19 mouse cellular contexts compared by ENCODE assay signal in the genomic region with DNA sequence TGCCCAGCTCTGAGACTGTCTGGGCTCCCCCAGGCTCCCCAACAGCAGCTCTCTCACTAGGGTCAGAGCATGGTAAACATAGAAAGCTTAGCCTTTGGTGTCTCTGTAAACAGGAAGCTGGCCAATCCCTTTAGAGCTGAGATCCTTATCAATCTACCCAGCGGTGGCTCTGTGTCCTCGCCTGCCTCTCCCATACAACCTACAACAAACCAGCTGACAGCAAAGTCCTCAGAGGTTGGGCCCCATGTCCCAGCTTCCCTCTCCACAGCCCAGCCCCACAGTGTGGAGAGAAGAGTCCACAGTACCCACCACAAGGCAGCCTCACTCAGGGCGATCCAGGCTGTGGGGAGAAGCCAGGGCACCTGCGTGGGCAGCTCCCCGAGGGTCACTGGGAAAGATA. TPM values are rescaled to one million over a fixed set of nuclear protein-coding genes. Genes with fewer than 3 reads are reported as not detected.
A peak's percentile ranks its signal among the peaks of the same experiment; 100 is the strongest.
DNase-seq lines count a peak whose midpoint lies in the region; ATAC-seq lines count a peak whose summit lies in the region.
"Had no signal": no experiment of that assay in that cellular context is flagged by ENCODE, and none has a peak within 500 bp of the region (broad histone marks: within the 10 kb centered on the region; RNA-seq: fewer than 3 reads in every experiment).

No protein-coding gene starts in this region.

- H3K27me3 ChIP-seq in liver, embryonic 11.5 days (replicated peaks; ENCODE audit: control insufficient read depth, insufficient read depth, low read length), result no peaks in the 10 kb centered on the region
- no peaks in the 10 kb centered on the region for H3K27me3 ChIP-seq in lung, embryonic 15.5 days
- peaks cover 24% of the 10 kb centered on the region for H3K27me3 ChIP-seq in embryonic facial prominence, embryonic 10.5 days (replicated peaks; ENCODE audit: low read depth, poor library complexity, severe bottlenecking)
- H3K27me3 ChIP-seq: CH12.LX, Patski had no signal

- no peak overlapping the region for H3K4me2 ChIP-seq in liver, embryonic 11.5 days
- no peak overlapping the region for H3K4me2 ChIP-seq in lung, embryonic 15.5 days
- H3K4me2 ChIP-seq: embryonic facial prominence, embryonic 13.5 days; heart, embryonic 11.5 days; midbrain, embryonic 15.5 days had no signal

- H3K9ac ChIP-seq in liver, embryonic 11.5 days (ENCODE audit: low read depth, low read length), result no peak overlapping the region
- H3K9ac ChIP-seq in lung, embryonic 15.5 days, result no peak overlapping the region
- H3K9ac ChIP-seq: embryonic facial prominence, embryonic 13.5 days; midbrain, embryonic 15.5 days had no signal

- peak; percentile 58 for DNase-seq in CD4-positive helper T cell, adult 2 months (ENCODE audit: low read depth, low spot score)
- DNase-seq in liver, embryonic 11.5 days (ENCODE audit: low spot score), result no peak
- DNase-seq in embryonic facial prominence, embryonic 10.5 days (ENCODE audit: low spot score), result no peak
- no peak for DNase-seq in yolk sac, embryonic 10.5 days (ENCODE audit: low spot score)
- no peak for DNase-seq in kidney, adult 18-20 months
- DNase-seq: cerebellum, postnatal 25 days; gastrocnemius, postnatal 10 days; kidney, adult 11 months; right cerebral cortex, postnatal 25 days had no signal

- H3K4me3 ChIP-seq in liver, embryonic 11.5 days (ENCODE audit: low read depth, low read length), result no peak overlapping the region
- no peak overlapping the region for H3K4me3 ChIP-seq in lung, embryonic 15.5 days
- H3K4me3 ChIP-seq in embryonic facial prominence, embryonic 10.5 days, result no peak overlapping the region
- H3K4me3 ChIP-seq: embryonic facial prominence, embryonic 13.5 days; forebrain, embryonic 10.5 days; hindbrain, embryonic 10.5 days; limb, embryonic 10.5 days; midbrain, embryonic 15.5 days had no signal

- no peak overlapping the region for H3K27ac ChIP-seq in liver, embryonic 11.5 days (ENCODE audit: low read depth, low read length)
- peak overlapping the region; percentile 31; the same call in 1 of the 2 replicates for H3K27ac ChIP-seq in lung, embryonic 15.5 days
- H3K27ac ChIP-seq in embryonic facial prominence, embryonic 10.5 days (replicated peaks), result no peak overlapping the region; the same call in 1 of the 2 replicates
- H3K27ac ChIP-seq: embryonic facial prominence, embryonic 13.5 days; forebrain, embryonic 10.5 days; hindbrain, embryonic 10.5 days; limb, embryonic 10.5 days; midbrain, embryonic 15.5 days had no signal

- ATAC-seq in CD4-positive, CD25-positive, alpha-beta regulatory T cell, adult 4 months, result peak; percentile 48
- ATAC-seq in liver, embryonic 11.5 days (replicated peaks; ENCODE audit: low FRiP score), result peak; percentile 45
- ATAC-seq in lung, embryonic 15.5 days (ENCODE audit: borderline replicate concordance, extremely low read depth, low FRiP score, low TSS enrichment), result no peak
- ATAC-seq: midbrain, embryonic 15.5 days; Patski had no signal

- H3K36me3 ChIP-seq in liver, embryonic 11.5 days (ENCODE audit: control insufficient read depth, insufficient read depth, low read length), result no peaks in the 10 kb centered on the region
- H3K36me3 ChIP-seq in lung, embryonic 15.5 days, result no peaks in the 10 kb centered on the region
- H3K36me3 ChIP-seq in embryonic facial prominence, embryonic 10.5 days (replicated peaks), result no peaks in the 10 kb centered on the region
- H3K36me3 ChIP-seq: embryonic facial prominence, embryonic 13.5 days; forebrain, embryonic 10.5 days; hindbrain, embryonic 10.5 days; limb, embryonic 10.5 days; midbrain, embryonic 15.5 days had no signal

- WGBS in liver, embryonic 11.5 days, result 35% methylated on average over 5 of the region's 5 CpGs
- 22% methylated on average over 5 of the region's 5 CpGs for WGBS in lung, embryonic 15.5 days
- WGBS in embryonic facial prominence, embryonic 10.5 days, result 51% methylated on average over 5 of the region's 5 CpGs

- H3K9me3 ChIP-seq in liver, embryonic 11.5 days (ENCODE audit: control insufficient read depth, low read length), result no peaks in the 10 kb centered on the region
- H3K9me3 ChIP-seq in lung, embryonic 15.5 days, result no peaks in the 10 kb centered on the region
- H3K9me3 ChIP-seq in embryonic facial prominence, embryonic 10.5 days, result no peaks in the 10 kb centered on the region
- H3K9me3 ChIP-seq: embryonic facial prominence, embryonic 13.5 days; forebrain, embryonic 10.5 days; hindbrain, embryonic 10.5 days; limb, embryonic 10.5 days; midbrain, embryonic 15.5 days had no signal

- H3K4me1 ChIP-seq in liver, embryonic 11.5 days (replicated peaks; ENCODE audit: control insufficient read depth, insufficient read depth, low read length), result no peaks in the 10 kb centered on the region
- H3K4me1 ChIP-seq in lung, embryonic 15.5 days, result peaks cover 26% of the 10 kb centered on the region
- peaks cover 22% of the 10 kb centered on the region for H3K4me1 ChIP-seq in embryonic facial prominence, embryonic 10.5 days

RNA-seq across cellular contexts. Expression of a gene that starts 38.5 kb away (rescaled TPM):
- polyA plus RNA-seq in CD4-positive, CD25-positive, alpha-beta regulatory T cell, adult 4 months (2017; shearing (Covaris generic)), result 100 to 1,000 TPM; 199 to 267 TPM
- 16.8 and 17.2 TPM in 2 replicates for polyA plus RNA-seq in liver, embryonic 11.5 days (2014; fragmentation: Nextera tagmentation; extraction: Ambion mirVana)
- 56.7 and 64.0 TPM in 2 replicates for polyA plus RNA-seq in lung, embryonic 15.5 days (2015; fragmentation: Nextera tagmentation; extraction: Ambion mirVana)
- polyA plus RNA-seq in embryonic facial prominence, embryonic 10.5 days (2016; fragmentation: Nextera tagmentation; extraction: Ambion mirVana), result 7.8 and 11.5 TPM in 2 replicates
